8 mouse cellular contexts compared by ENCODE assay signal in the genomic region with DNA sequence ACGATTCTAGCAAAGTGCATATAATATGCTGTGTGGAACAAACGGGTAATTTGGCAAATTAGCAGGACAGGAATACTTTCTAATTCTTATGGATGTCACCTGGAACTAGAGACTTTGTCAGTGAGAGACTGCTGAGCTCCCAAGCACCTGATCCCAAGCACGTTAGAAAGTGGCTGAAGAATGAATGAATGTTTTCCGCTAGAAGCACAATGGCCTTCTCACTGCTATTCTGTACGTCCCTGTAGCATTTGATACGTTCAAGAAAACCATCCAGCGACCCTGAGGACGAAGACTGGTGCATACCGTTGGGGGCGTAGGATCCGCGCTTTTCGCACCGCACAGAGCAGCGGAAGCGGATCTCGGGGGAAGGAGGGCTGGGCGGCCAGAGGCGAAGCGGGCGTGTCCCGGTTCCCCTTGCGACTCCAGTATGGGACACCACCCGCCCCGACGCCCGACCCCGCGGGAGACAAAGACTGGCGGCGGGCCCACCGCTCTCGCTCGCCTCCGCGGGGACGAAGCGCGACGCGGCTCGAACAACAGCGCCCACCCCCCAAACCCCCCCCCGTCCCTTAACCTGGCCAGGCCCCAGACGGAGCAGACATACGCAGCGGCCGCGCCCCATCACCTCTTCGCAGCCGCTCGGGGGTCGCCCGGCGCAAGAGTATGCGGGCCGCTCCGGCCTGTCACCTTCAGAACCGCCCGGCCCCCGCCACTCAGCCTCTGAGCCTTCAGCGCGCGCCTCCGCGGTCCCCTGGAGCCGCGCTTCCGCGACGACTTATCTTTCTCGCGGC. TPM values are rescaled to one million over a fixed set of nuclear protein-coding genes. Genes with fewer than 3 reads are reported as not detected.
A peak's percentile ranks its signal among the peaks of the same experiment; 100 is the strongest.
DNase-seq lines count a peak whose midpoint lies in the region; ATAC-seq and TF ChIP-seq lines count a peak whose summit lies in the region.

No protein-coding gene starts in this region.

- H3K9me3 ChIP-seq in liver, embryonic 11.5 days (ENCODE audit: control insufficient read depth, low read length) = no peaks in the 10 kb centered on the region
- H3K9me3 ChIP-seq in midbrain, postnatal 0 days (ENCODE audit: low read length) = no peaks in the 10 kb centered on the region
- no peaks in the 10 kb centered on the region for H3K9me3 ChIP-seq in stomach, embryonic 16.5 days (replicated peaks; ENCODE audit: control insufficient read depth, low read length)

- H3K36me3 ChIP-seq in liver, embryonic 11.5 days (ENCODE audit: control insufficient read depth, insufficient read depth, low read length) = no peaks in the 10 kb centered on the region
- peaks cover 6% of the 10 kb centered on the region; the same call in 1 of the 2 replicates for H3K36me3 ChIP-seq in midbrain, postnatal 0 days (ENCODE audit: insufficient read depth, low read length)
- H3K36me3 ChIP-seq in stomach, embryonic 16.5 days (ENCODE audit: control insufficient read depth, insufficient read depth, low read length) = no peaks in the 10 kb centered on the region

- H3K27me3 ChIP-seq in liver, embryonic 11.5 days (replicated peaks; ENCODE audit: control insufficient read depth, insufficient read depth, low read length) = no peaks in the 10 kb centered on the region
- no peaks in the 10 kb centered on the region for H3K27me3 ChIP-seq in midbrain, postnatal 0 days (ENCODE audit: insufficient read depth, low read length)
- no peaks in the 10 kb centered on the region for H3K27me3 ChIP-seq in stomach, embryonic 16.5 days (ENCODE audit: control insufficient read depth, insufficient read depth, low read length)

- H3K27ac ChIP-seq in liver, embryonic 11.5 days (ENCODE audit: low read depth, low read length) = peak overlapping the region; percentile 60
- H3K27ac ChIP-seq in midbrain, postnatal 0 days (ENCODE audit: low read depth, low read length) = peak overlapping the region; percentile 89
- peak overlapping the region; percentile 79 for H3K27ac ChIP-seq in stomach, embryonic 16.5 days (ENCODE audit: low read length)

- H3K4me2 ChIP-seq in liver, embryonic 11.5 days = peak overlapping the region; percentile 86
- peak overlapping the region; percentile 71 for H3K4me2 ChIP-seq in midbrain, postnatal 0 days (ENCODE audit: low read depth, low read length, poor library complexity, severe bottlenecking)
- peak overlapping the region; percentile 73 for H3K4me2 ChIP-seq in stomach, embryonic 16.5 days (ENCODE audit: low read depth, low read length)

- H3K9ac ChIP-seq in liver, embryonic 11.5 days (ENCODE audit: low read depth, low read length) = peak overlapping the region; percentile 84
- H3K9ac ChIP-seq in midbrain, postnatal 0 days (replicated peaks; ENCODE audit: low read length, poor library complexity, severe bottlenecking) = peak overlapping the region; percentile 91
- H3K9ac ChIP-seq in stomach, embryonic 16.5 days (ENCODE audit: low read length) = peak overlapping the region; percentile 94

- DNase-seq in layer of hippocampus, adult 11-12 months (ENCODE audit: low spot score) = peak; percentile 32
- no peak for DNase-seq in layer of hippocampus, adult 9-11 months
- peak; percentile 76 for DNase-seq in cerebellum, postnatal 10 days
- peak; percentile 57 for DNase-seq in gastrocnemius, postnatal 10 days
- DNase-seq in liver, embryonic 11.5 days (ENCODE audit: low spot score) = peak; percentile 69
- peak; percentile 30 for DNase-seq in midbrain, postnatal 0 days (ENCODE audit: low spot score)

- 1% methylated on average over 67 of the region's 73 CpGs for WGBS in liver, embryonic 11.5 days
- 1% methylated on average over 59 of the region's 73 CpGs for WGBS in midbrain, postnatal 0 days
- 2% methylated on average over 72 of the region's 73 CpGs for WGBS in stomach, embryonic 16.5 days

- peak; percentile 14 for ATAC-seq in inflammation-experienced regulatory T-cells, adult 6 months
- ATAC-seq in liver, embryonic 11.5 days (replicated peaks; ENCODE audit: low FRiP score) = peak; percentile 40
- ATAC-seq in midbrain, postnatal 0 days (ENCODE audit: low FRiP score) = peak; percentile 76
- peak; percentile 54 for ATAC-seq in stomach, embryonic 16.5 days (ENCODE audit: insufficient read depth, low FRiP score)

- H3K4me1 ChIP-seq in liver, embryonic 11.5 days (replicated peaks; ENCODE audit: control insufficient read depth, insufficient read depth, low read length) = peaks cover 40% of the 10 kb centered on the region
- H3K4me1 ChIP-seq in midbrain, postnatal 0 days (ENCODE audit: insufficient read depth, low read length) = peaks cover 12% of the 10 kb centered on the region
- peaks cover 24% of the 10 kb centered on the region for H3K4me1 ChIP-seq in stomach, embryonic 16.5 days (ENCODE audit: control insufficient read depth, insufficient read depth, low read length)

- peak; percentile 29; the same call in 1 of the 2 replicates for TF ChIP-seq CTCF in midbrain, postnatal 0 days (IDR thresholded peaks at IDR 0.05)

- peak overlapping the region; percentile 68 for H3K4me3 ChIP-seq in liver, embryonic 11.5 days (ENCODE audit: low read depth, low read length)
- peak overlapping the region; percentile 82 for H3K4me3 ChIP-seq in midbrain, postnatal 0 days (ENCODE audit: low read depth, low read length)
- H3K4me3 ChIP-seq in stomach, embryonic 16.5 days (replicated peaks; ENCODE audit: low read length) = peak overlapping the region; percentile 78

RNA-seq across cellular contexts. Expression of a gene that starts 0.5 kb away (rescaled TPM):
- total RNA-seq in gastrocnemius, postnatal 10 days (2021) = 10 to 100 TPM; 27.4 to 38.7 TPM
- polyA plus RNA-seq in inflammation-experienced regulatory T-cells, adult 6 months (2017; shearing (Covaris generic)) = 10 to 100 TPM; 45.6 to 60.7 (median 51.1) TPM
- 45.8 and 47.4 TPM in 2 replicates for polyA plus RNA-seq in liver, embryonic 11.5 days (2014; fragmentation: Nextera tagmentation; extraction: Ambion mirVana)
- 65.7 and 66.4 TPM in 2 replicates for total RNA-seq in midbrain, postnatal 0 days (2014; rRNA removed)
- 51.3 and 51.9 TPM in 2 replicates for polyA plus RNA-seq in midbrain, postnatal 0 days (2015; fragmentation: Nextera tagmentation; extraction: Ambion mirVana)
- polyA plus RNA-seq in stomach, embryonic 16.5 days (2015; fragmentation: Nextera tagmentation; extraction: Ambion mirVana) = 52.6 and 54.2 TPM in 2 replicates

RNA-seq across cellular contexts. Expression of a gene that starts 22.9 kb away (rescaled TPM):
- 1 to 10 TPM; 1.7 to 1.8 TPM for total RNA-seq in gastrocnemius, postnatal 10 days (2021)
- under 1 TPM; 0.20 to 0.59 (median 0.31) TPM for polyA plus RNA-seq in inflammation-experienced regulatory T-cells, adult 6 months (2017; shearing (Covaris generic))
- polyA plus RNA-seq in liver, embryonic 11.5 days (2014; fragmentation: Nextera tagmentation; extraction: Ambion mirVana) = 2.2 TPM in 2 replicates
- total RNA-seq in midbrain, postnatal 0 days (2014; rRNA removed) = 0.28 and 0.77 TPM in 2 replicates
- 1.0 and 1.2 TPM in 2 replicates for polyA plus RNA-seq in midbrain, postnatal 0 days (2015; fragmentation: Nextera tagmentation; extraction: Ambion mirVana)
- polyA plus RNA-seq in stomach, embryonic 16.5 days (2015; fragmentation: Nextera tagmentation; extraction: Ambion mirVana) = 3.7 and 4.7 TPM in 2 replicates

RNA-seq across cellular contexts. Expression of a gene that starts 22.9 kb away (rescaled TPM):
- total RNA-seq in gastrocnemius, postnatal 10 days (2021) = 1 to 10 TPM; 3.6 to 5.6 TPM
- 1 to 10 TPM; 4.3 to 7.1 (median 6.4) TPM for polyA plus RNA-seq in inflammation-experienced regulatory T-cells, adult 6 months (2017; shearing (Covaris generic))
- 11.6 and 14.0 TPM in 2 replicates for polyA plus RNA-seq in liver, embryonic 11.5 days (2014; fragmentation: Nextera tagmentation; extraction: Ambion mirVana)
- total RNA-seq in midbrain, postnatal 0 days (2014; rRNA removed) = 8.7 and 8.9 TPM in 2 replicates
- polyA plus RNA-seq in midbrain, postnatal 0 days (2015; fragmentation: Nextera tagmentation; extraction: Ambion mirVana) = 14.7 TPM in 2 replicates
- polyA plus RNA-seq in stomach, embryonic 16.5 days (2015; fragmentation: Nextera tagmentation; extraction: Ambion mirVana) = 13.5 and 13.7 TPM in 2 replicates

RNA-seq across cellular contexts. Expression of a gene that starts 54.3 kb away (rescaled TPM):
- total RNA-seq in gastrocnemius, postnatal 10 days (2021) = 10 to 100 TPM; 27.5 to 38.9 TPM
- 10 to 100 TPM; 48.9 to 68.1 (median 66.7) TPM for polyA plus RNA-seq in inflammation-experienced regulatory T-cells, adult 6 months (2017; shearing (Covaris generic))
- 90.1 and 92.8 TPM in 2 replicates for polyA plus RNA-seq in liver, embryonic 11.5 days (2014; fragmentation: Nextera tagmentation; extraction: Ambion mirVana)
- total RNA-seq in midbrain, postnatal 0 days (2014; rRNA removed) = 33.4 and 51.4 TPM in 2 replicates
- polyA plus RNA-seq in midbrain, postnatal 0 days (2015; fragmentation: Nextera tagmentation; extraction: Ambion mirVana) = 44.5 and 50.9 TPM in 2 replicates
- polyA plus RNA-seq in stomach, embryonic 16.5 days (2015; fragmentation: Nextera tagmentation; extraction: Ambion mirVana) = 45.6 and 49.4 TPM in 2 replicates

Comparison
In these comparisons a context has a peak if more than half of its experiments do, and no peak if none do; other contexts are left out.
1. ATAC-seq: peak in every context shown above with its lines; median percentile 76 in midbrain, postnatal 0 days; 54 in stomach, embryonic 16.5 days; 40 in liver, embryonic 11.5 days; 14 in inflammation-experienced regulatory T-cells, adult 6 months.